Mouse (Mus musculus) lung, embryonic 15.5 days (tissue): ENCODE measurements at regions not wholly inside any gene's neighbourhood (a gene's known extent, or its start where the extent isn't known, plus 50 kb on each side); places are given as distances from the start of the nearest gene placed in this dataset.
"Not testable (repeated sequence)": the region's sequence is repeated elsewhere in the genome, so short reads cannot be mapped to it uniquely, and the experiment has no call there.

Experiments
- ATAC-seq: fragments of 200-750 bp; cut with Nextera tagmentation; 2 replicates; pipeline ENCODE4 v1.8.0; 2017; ENCODE audit warnings: moderate number of reproducible peaks, borderline replicate concordance; ENCODE audit not compliant: low FRiP score, low TSS enrichment; ENCODE audit errors: extremely low read depth
- H3K27ac ChIP-seq: fragments of 300-500 bp; sonication (generic); 2 replicates; pipeline ENCODE4 v1.5.1; 2015; ENCODE audit warnings: moderate library complexity, mild to moderate bottlenecking, inconsistent platforms
- H3K27me3 ChIP-seq: fragments of 300-500 bp; sonication (generic); 2 replicates; pipeline ENCODE4 v1.6.1; 2015; ENCODE audit warnings: inconsistent platforms
- H3K36me3 ChIP-seq: fragments of 300-500 bp; sonication (generic); 2 replicates; pipeline ENCODE4 v1.6.1; 2015; ENCODE audit warnings: inconsistent platforms
- H3K4me1 ChIP-seq: fragments of 300-500 bp; sonication (generic); 2 replicates; pipeline ENCODE4 v1.6.1; 2015; ENCODE audit warnings: inconsistent platforms
- H3K4me2 ChIP-seq: fragments of 300-500 bp; sonication (generic); 2 replicates; pipeline ENCODE4 v1.6.1; 2015; ENCODE audit warnings: inconsistent platforms, mild to moderate bottlenecking, moderate library complexity
- H3K4me3 ChIP-seq: fragments of 300-500 bp; sonication (generic); 2 replicates; pipeline ENCODE4 v1.5.1; 2015; ENCODE audit warnings: mild to moderate bottlenecking, inconsistent platforms
- H3K9ac ChIP-seq: fragments of 300-500 bp; sonication (generic); 2 replicates; pipeline ENCODE4 v1.6.1; 2015; ENCODE audit warnings: inconsistent platforms
- H3K9me3 ChIP-seq: fragments of 300-500 bp; sonication (generic); 2 replicates; pipeline ENCODE4 v1.6.1; 2016; ENCODE audit warnings: inconsistent platforms
- WGBS: fragments of 180-500 bp; shearing (Covaris S2); methylation state at CpG from one replicate; pipeline ENCODE4 v1.1.7; 2015; 5-methylcytosine and 5-hydroxymethylcytosine counted together

- ATAC-seq: no peak
These were observed 157.1 kb downstream of the Fam174a start for GRCm38 (mm10) chr1:95470491-95470890.

GRCm38 (mm10) chr1:95493004-95493403 lies 174.4 kb downstream of the St8sia4 start:
- no peak overlapping the region for H3K9ac ChIP-seq
- no peaks in the 10 kb centered on the region for H3K9me3 ChIP-seq
- H3K27ac ChIP-seq: no peak overlapping the region
- no peaks in the 10 kb centered on the region for H3K4me1 ChIP-seq
- no peak for ATAC-seq
- H3K4me2 ChIP-seq: no peak overlapping the region
- H3K36me3 ChIP-seq: no peaks in the 10 kb centered on the region
- H3K4me3 ChIP-seq: no peak overlapping the region
- H3K27me3 ChIP-seq: no peaks in the 10 kb centered on the region

More at GRCm38 (mm10) chr1:95470491-95470890, 157.1 kb downstream of the Fam174a start:
- Histone ChIP-seq H3K4me2 (no peak overlapping the region), H3K9ac (no peak overlapping the region), H3K27me3 (no peaks in the 10 kb centered on the region), H3K4me3 (no peak overlapping the region), H3K9me3 (no peaks in the 10 kb centered on the region), H3K27ac (no peak overlapping the region), H3K36me3 (no peaks in the 10 kb centered on the region), H3K4me1 (no peaks in the 10 kb centered on the region)
- WGBS: 35% methylated on average over 1 of the region's 1 CpGs

- not testable (repeated sequence) for H3K27ac ChIP-seq, H3K9me3 ChIP-seq, H3K36me3 ChIP-seq, H3K4me3 ChIP-seq, H3K27me3 ChIP-seq, H3K4me1 ChIP-seq, ATAC-seq, H3K9ac ChIP-seq, H3K4me2 ChIP-seq
These were observed 166.7 kb downstream of the St8sia4 start for GRCm38 (mm10) chr1:95500671-95501070.

GRCm38 (mm10) chr1:95508718-95509117 lies 158.7 kb downstream of the St8sia4 start:
- ATAC-seq: no peak
- 92% methylated on average over 2 of the region's 2 CpGs for WGBS

GRCm38 (mm10) chr1:95528726-95529125 lies 138.6 kb downstream of the St8sia4 start:
- H3K4me1 ChIP-seq: no peaks in the 10 kb centered on the region
- no peak for ATAC-seq
- H3K27ac ChIP-seq: no peak overlapping the region
- no peaks in the 10 kb centered on the region for H3K27me3 ChIP-seq
- H3K4me2 ChIP-seq: no peak overlapping the region
- H3K9ac ChIP-seq: no peak overlapping the region
- no peaks in the 10 kb centered on the region for H3K9me3 ChIP-seq
- H3K36me3 ChIP-seq: no peaks in the 10 kb centered on the region
- 56% methylated on average over 4 of the region's 4 CpGs for WGBS
- no peak overlapping the region for H3K4me3 ChIP-seq

More at GRCm38 (mm10) chr1:95508718-95509117, 158.7 kb downstream of the St8sia4 start:
- Histone ChIP-seq H3K4me2 (no peak overlapping the region), H3K9ac (no peak overlapping the region), H3K36me3 (no peaks in the 10 kb centered on the region), H3K4me3 (no peak overlapping the region), H3K9me3 (no peaks in the 10 kb centered on the region), H3K27ac (no peak overlapping the region), H3K4me1 (no peaks in the 10 kb centered on the region), H3K27me3 (no peaks in the 10 kb centered on the region)

GRCm38 (mm10) chr1:95531017-95531416 lies 136.4 kb downstream of the St8sia4 start:
- H3K36me3 ChIP-seq: no peaks in the 10 kb centered on the region
- no peak overlapping the region for H3K9ac ChIP-seq
- WGBS: 85% methylated on average over 3 of the region's 3 CpGs
- H3K4me3 ChIP-seq: no peak overlapping the region
- ATAC-seq: no peak
- H3K9me3 ChIP-seq: no peaks in the 10 kb centered on the region
- no peaks in the 10 kb centered on the region for H3K4me1 ChIP-seq
- no peak overlapping the region for H3K27ac ChIP-seq
- no peak overlapping the region for H3K4me2 ChIP-seq
- no peaks in the 10 kb centered on the region for H3K27me3 ChIP-seq
